In genomic region chr10:13039637-13040174, GRCm38 (mm10) we compare ENCODE assay signal across 16 mouse cellular contexts. TPM values are rescaled to one million over a fixed set of nuclear protein-coding genes. Genes with fewer than 3 reads are reported as not detected.
"Had no signal": no experiment of that assay in that cellular context is flagged by ENCODE, and none has a peak within 500 bp of the region (broad histone marks: within the 10 kb centered on the region; RNA-seq: fewer than 3 reads in every experiment).

No protein-coding gene starts in this region.

- H3K27me3 ChIP-seq: neural tube, embryonic 15.5 days; stomach, embryonic 15.5 days had no signal

- H3K4me3 ChIP-seq: neural tube, embryonic 15.5 days; stomach, embryonic 15.5 days had no signal

- H3K9ac ChIP-seq: neural tube, embryonic 15.5 days; stomach, embryonic 15.5 days had no signal

- H3K4me1 ChIP-seq: neural tube, embryonic 15.5 days; stomach, embryonic 15.5 days had no signal

- H3K27ac ChIP-seq: neural tube, embryonic 15.5 days; stomach, embryonic 15.5 days; stomach, postnatal 0 days had no signal

- DNase-seq: retina, postnatal 1 day; right cerebral cortex, adult 18-20 months; right cerebral cortex, postnatal 14 days; right cerebral cortex, postnatal 25 days; right cerebral cortex, postnatal 4 days; spleen, adult 18-20 months; thymus, adult 18-20 months; thymus, adult 2 months; thymus, postnatal 14 days; thymus, postnatal 25 days; thymus, postnatal 36 days; thymus, postnatal 4 days had no signal

- H3K4me2 ChIP-seq: neural tube, embryonic 15.5 days; stomach, embryonic 15.5 days had no signal

- H3K36me3 ChIP-seq: neural tube, embryonic 15.5 days; stomach, embryonic 15.5 days had no signal

- H3K9me3 ChIP-seq: neural tube, embryonic 15.5 days; stomach, embryonic 15.5 days had no signal

RNA-seq across cellular contexts. Expression of gene Plagl1, which starts 20.6 kb away (rescaled TPM):
- total RNA-seq: neutrophil, adult 5-6 weeks had no signal
